Mouse (Mus musculus) cerebral cortex, adult 2 months (tissue): ENCODE results near the gene Ctnnbl1.

Experiments used
- WGBS: fragments of 180-500 bp; shearing (Covaris S2); methylation state at CpG from one replicate; pipeline ENCODE4 v1.1.7; 2018; 5-methylcytosine and 5-hydroxymethylcytosine counted together

Ctnnbl1 gene

DNA sequence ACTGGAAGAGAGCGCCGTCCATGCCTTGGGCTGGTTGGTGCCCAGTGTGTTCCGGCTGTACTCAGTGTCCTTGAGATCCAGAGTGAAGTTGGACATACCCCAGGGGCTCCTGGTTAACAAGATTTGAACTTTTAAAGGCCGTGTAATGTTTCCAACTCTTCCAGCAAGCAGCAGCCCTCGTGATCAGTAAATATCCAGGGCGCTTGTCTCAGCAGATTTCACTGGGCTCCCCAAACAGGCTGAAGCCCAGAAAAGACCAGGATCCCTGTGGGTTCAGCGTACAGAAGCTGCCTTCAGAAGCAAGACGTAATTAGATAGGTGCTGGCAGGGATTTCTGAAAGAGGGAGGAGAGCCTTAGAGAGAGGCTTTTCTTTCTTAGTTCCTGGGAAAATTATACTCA is 137.9 kb downstream of the Ctnnbl1 start:
- whole genome bisulfite sequencing: 49% methylated on average over 8 of the region's 8 CpGs

GRCm38 (mm10) chr2:157877394-157877793 is 140.2 kb downstream of the Ctnnbl1 start:
- WGBS: 58% methylated on average over 3 of the region's 3 CpGs

GRCm38 (mm10) chr2:157877967-157878366 is 140.8 kb downstream of the Ctnnbl1 start:
- WGBS: 43% methylated on average over 5 of the region's 5 CpGs

- 78% methylated on average over 11 of the region's 11 CpGs for WGBS
Measured at GRCm38 (mm10) chr2:157881939-157882338, 144.7 kb downstream of the Ctnnbl1 start.

DNA sequence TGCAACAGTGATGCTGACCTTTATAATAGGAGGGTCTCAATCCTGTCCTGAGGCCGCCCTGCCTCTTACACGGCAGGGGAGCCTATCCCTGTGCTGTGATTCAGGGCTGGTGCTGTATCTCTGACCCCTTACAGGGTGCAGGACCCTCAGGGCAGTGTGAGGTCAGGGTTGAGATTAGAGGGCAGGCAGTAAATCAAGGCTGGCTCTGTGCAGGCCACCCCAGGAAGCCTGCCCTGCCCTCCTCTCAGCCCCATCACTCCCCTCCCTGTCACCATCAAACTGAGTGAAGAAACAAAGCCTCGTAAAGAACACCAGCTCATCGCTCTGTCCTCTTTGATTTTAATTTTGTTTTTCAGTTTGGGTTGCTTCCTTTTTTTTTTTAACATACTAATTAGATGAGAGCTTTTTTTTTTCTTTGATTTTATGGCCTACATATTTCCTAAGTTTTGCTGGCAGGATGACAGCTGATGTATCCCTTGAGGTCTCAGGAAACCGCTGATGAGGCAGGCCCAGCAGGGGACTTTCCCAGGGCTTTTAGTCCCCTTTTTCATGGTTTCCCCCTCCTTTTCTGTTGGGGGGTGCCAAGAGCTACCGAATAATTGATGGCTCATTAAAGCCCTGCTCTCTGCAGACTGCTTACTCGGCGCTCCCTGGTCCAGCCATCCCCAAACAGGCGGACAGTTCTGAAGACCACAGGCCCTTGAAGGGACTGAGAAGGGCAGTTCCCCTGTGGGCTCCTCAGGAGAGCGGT is 150.2 kb downstream of the Ctnnbl1 start:
- WGBS: 78% methylated on average over 10 of the region's 10 CpGs

GRCm38 (mm10) chr2:157891166-157891565 is 154.0 kb downstream of the Ctnnbl1 start:
- WGBS: 57% methylated on average over 6 of the region's 6 CpGs

GRCm38 (mm10) chr2:157897131-157897530 is 159.9 kb downstream of the Ctnnbl1 start:
- 70% methylated on average over 4 of the region's 4 CpGs for WGBS

- 6% methylated on average over 16 of the region's 16 CpGs for WGBS
Measured at GRCm38 (mm10) chr2:157913204-157913636, 176.0 kb downstream of the Ctnnbl1 start.

DNA sequence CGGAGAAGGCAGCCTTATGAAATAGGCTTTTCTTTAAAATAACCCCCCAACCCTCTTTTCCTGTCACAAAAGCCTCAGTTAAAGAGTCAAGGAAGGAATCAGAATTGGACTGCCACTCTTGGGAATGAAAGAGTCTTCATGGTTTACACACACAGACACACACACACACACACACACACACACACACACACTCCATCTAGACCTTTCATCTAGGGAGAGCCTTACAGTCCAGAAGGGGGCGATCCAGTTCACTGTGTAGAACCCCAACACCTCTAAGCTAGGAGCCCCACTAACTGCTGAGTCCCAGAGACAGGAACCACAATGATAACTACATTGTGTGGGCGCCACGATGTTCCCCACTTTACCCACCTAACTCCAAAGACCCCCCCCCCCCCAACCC is 176.5 kb downstream of the Ctnnbl1 start:
- under 1% methylated on average over 4 of the region's 4 CpGs for WGBS

GRCm38 (mm10) chr2:157914105-157914764 is 177.0 kb downstream of the Ctnnbl1 start, which contains the start of gene Vstm2l:
Vstm2l (plus strand) TSS chr2:157914653.
- WGBS: 3% methylated on average over 62 of the region's 62 CpGs

GRCm38 (mm10) chr2:157914889-157915517 is 177.8 kb downstream of the Ctnnbl1 start:
- WGBS: 19% methylated on average over 43 of the region's 43 CpGs

GRCm38 (mm10) chr2:157918529-157918928 is 181.3 kb downstream of the Ctnnbl1 start:
- 22% methylated on average over 10 of the region's 10 CpGs for WGBS

- WGBS: 34% methylated on average over 7 of the region's 7 CpGs
Measured at GRCm38 (mm10) chr2:157921551-157921950, 184.3 kb downstream of the Ctnnbl1 start.

- 46% methylated on average over 7 of the region's 7 CpGs for WGBS
Measured at GRCm38 (mm10) chr2:157923406-157923805, 186.2 kb downstream of the Ctnnbl1 start.

- WGBS: 42% methylated on average over 5 of the region's 5 CpGs
Measured at GRCm38 (mm10) chr2:157924504-157924903, 187.3 kb downstream of the Ctnnbl1 start.

DNA sequence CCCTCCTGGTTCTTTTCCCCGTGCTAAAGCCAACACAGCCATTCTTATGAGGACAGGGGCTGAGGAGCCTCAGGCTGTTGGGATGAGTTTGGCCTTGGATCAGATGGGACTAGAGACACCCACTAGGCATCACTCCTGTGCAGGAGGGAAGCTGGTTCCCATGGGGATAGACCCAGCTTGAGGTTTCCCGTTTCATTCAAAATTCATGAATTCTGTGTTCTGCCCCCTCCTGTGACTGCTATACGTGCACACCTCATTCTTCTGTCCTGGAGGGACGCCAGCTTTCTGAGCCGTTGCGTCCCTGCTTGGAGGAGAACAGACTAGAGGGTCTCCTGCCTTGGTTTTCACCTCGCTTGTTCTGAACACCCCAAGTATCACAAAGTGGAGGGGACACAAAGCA is 189.3 kb downstream of the Ctnnbl1 start:
- WGBS: 17% methylated on average over 7 of the region's 7 CpGs

GRCm38 (mm10) chr2:157926927-157927326 is 189.7 kb downstream of the Ctnnbl1 start:
- WGBS: 21% methylated on average over 3 of the region's 3 CpGs

GRCm38 (mm10) chr2:157927397-157927796 is 190.2 kb downstream of the Ctnnbl1 start:
- 31% methylated on average over 20 of the region's 20 CpGs for WGBS

GRCm38 (mm10) chr2:157927815-157928214 is 190.6 kb downstream of the Ctnnbl1 start:
- WGBS: 39% methylated on average over 2 of the region's 2 CpGs

DNA sequence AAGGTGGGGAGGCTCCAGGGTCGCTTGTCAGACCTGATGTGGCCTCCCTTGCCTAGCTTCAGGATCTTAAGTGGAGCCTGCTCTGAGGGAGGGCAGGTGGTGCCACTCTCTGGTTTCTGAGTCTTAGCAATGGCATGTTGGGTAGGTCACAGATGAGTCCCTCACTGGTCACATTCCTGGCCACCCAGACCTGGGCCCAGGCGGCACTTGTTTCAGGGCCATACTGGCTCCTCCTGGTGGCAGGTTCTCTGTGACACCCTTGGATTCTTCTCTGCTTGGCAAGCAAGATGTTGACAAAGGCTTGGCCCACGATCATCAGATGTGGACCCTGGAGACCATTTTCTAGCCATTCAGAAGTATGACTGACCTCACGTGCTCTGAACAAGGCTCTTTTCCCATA is 195.5 kb downstream of the Ctnnbl1 start:
- 86% methylated on average over 4 of the region's 4 CpGs for WGBS

- WGBS: 72% methylated on average over 11 of the region's 11 CpGs
Measured at GRCm38 (mm10) chr2:157935444-157936171, 198.4 kb downstream of the Ctnnbl1 start.

GRCm38 (mm10) chr2:157936676-157937075 is 199.5 kb downstream of the Ctnnbl1 start:
- 86% methylated on average over 4 of the region's 4 CpGs for WGBS
